Mouse (Mus musculus): ENCODE measurements around the gene Gpr3.

Gpr3 gene

GRCm38 (mm10) chr4:133198337-133199180, 13.8 kb downstream of the Gpr3 start:
- DNase-seq (ENCODE audit: low spot score in 2 of 2): no peak

- peak in 1 of 2 experiments; percentile 64 for DNase-seq (ENCODE audit: low spot score in 2 of 2)
Observed at GRCm38 (mm10) chr4:133197801-133198286, 14.5 kb downstream of the Gpr3 start.

GRCm38 (mm10) chr4:133197355-133197754, 15.0 kb downstream of the Gpr3 start:
- DNase-seq (ENCODE audit: low spot score in 2 of 2): no peak

GRCm38 (mm10) chr4:133196852-133197251, 15.5 kb downstream of the Gpr3 start:
- DNase-seq (ENCODE audit: low spot score in 2 of 2): no peak

- no peak for DNase-seq (ENCODE audit: low spot score in 2 of 2)
Observed at GRCm38 (mm10) chr4:133196136-133196535, 16.2 kb downstream of the Gpr3 start.

- DNase-seq (ENCODE audit: low spot score in 2 of 2): no peak
Observed at GRCm38 (mm10) chr4:133195014-133195413, 17.3 kb downstream of the Gpr3 start.

- no peak for DNase-seq (ENCODE audit: low spot score in 2 of 2)
Observed at GRCm38 (mm10) chr4:133194482-133194881, 17.9 kb downstream of the Gpr3 start.

- DNase-seq (ENCODE audit: low spot score in 2 of 2): no peak
Observed at GRCm38 (mm10) chr4:133189396-133189795, 22.9 kb downstream of the Gpr3 start.

GRCm38 (mm10) chr4:133186856-133187255, 25.5 kb downstream of the Gpr3 start:
- no peak for DNase-seq (ENCODE audit: low spot score in 2 of 2)

GRCm38 (mm10) chr4:133185893-133186292, 26.4 kb downstream of the Gpr3 start:
- DNase-seq (ENCODE audit: low spot score in 2 of 2): peak in 1 of 2 experiments; percentile 16

- DNase-seq (ENCODE audit: low spot score in 2 of 2): peak; percentile 72 to 76
Observed at GRCm38 (mm10) chr4:133184898-133185665, 27.3 kb downstream of the Gpr3 start.

- peak in 1 of 2 experiments; percentile 14 for DNase-seq (ENCODE audit: low spot score in 2 of 2)
Observed at GRCm38 (mm10) chr4:133184031-133184897, 28.1 kb downstream of the Gpr3 start.

GRCm38 (mm10) chr4:133182439-133183033, 29.8 kb downstream of the Gpr3 start:
- DNase-seq (ENCODE audit: low spot score in 2 of 2): no peak

GRCm38 (mm10) chr4:133179258-133179657, 33.1 kb downstream of the Gpr3 start:
- DNase-seq (ENCODE audit: low spot score in 2 of 2): no peak

- DNase-seq (ENCODE audit: low spot score in 2 of 2): no peak
Observed at GRCm38 (mm10) chr4:133178305-133178704, 34.0 kb downstream of the Gpr3 start.

GRCm38 (mm10) chr4:133176761-133177403, 35.5 kb downstream of the Gpr3 start:
- no peak for DNase-seq (ENCODE audit: low spot score in 2 of 2)

GRCm38 (mm10) chr4:133175998-133176760, 36.2 kb downstream of the Gpr3 start:
- no peak for DNase-seq (ENCODE audit: low spot score in 2 of 2)

- DNase-seq (ENCODE audit: low spot score in 2 of 2): no peak
Observed at GRCm38 (mm10) chr4:133175274-133175673, 37.1 kb downstream of the Gpr3 start.

GRCm38 (mm10) chr4:133174361-133174760, 38.0 kb downstream of the Gpr3 start:
- DNase-seq (ENCODE audit: low spot score in 2 of 2): no peak

- no peak for DNase-seq (ENCODE audit: low spot score in 2 of 2)
Observed at GRCm38 (mm10) chr4:133172451-133172850, 39.9 kb downstream of the Gpr3 start.

Data from urinary bladder, postnatal 4 days (tissue).